Mouse (Mus musculus): ENCODE measurements around the gene Fbxw7. TPM values are rescaled to one million over a fixed set of nuclear protein-coding genes. Genes with fewer than 3 reads are reported as not detected.

Gene Fbxw7
- total RNA-seq (2014; rRNA removed; ENCODE audit: low replicate concordance) (11.8 and 13.8 TPM in 2 replicates), polyA plus RNA-seq (2015; fragmentation: Nextera tagmentation; extraction: Ambion mirVana) (19.3 and 21.6 TPM in 2 replicates)

DNA sequence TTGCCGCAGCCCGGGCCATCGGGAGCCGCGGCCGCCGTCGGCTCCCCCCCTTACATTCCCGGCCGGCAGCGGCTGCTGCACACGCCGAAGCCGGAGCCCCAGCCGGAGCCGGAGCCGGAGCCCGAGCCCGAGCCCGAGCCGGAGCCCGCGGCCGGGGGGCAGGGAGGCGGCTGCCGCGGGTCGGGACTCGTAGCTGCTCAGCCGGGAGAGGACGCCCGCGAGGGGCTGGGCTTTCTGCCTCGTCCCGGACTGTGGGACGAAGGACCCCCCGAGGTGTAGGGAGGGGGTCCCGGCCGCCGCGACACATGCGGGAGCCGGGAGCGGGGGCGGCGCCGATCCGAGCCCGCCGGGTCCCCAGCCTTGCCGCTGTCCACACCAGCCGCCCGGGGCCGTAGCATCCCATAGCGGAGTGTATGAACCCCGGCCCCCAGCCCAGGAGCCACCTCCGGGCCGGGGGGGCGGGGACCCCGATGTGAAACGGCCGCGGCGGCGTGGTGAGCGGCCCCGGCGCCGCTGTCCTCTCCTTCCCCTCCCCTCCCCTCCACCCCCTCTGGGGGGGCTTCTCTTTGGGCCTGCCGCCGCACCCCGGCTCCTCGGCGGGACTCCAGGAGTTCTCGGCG is at the start of gene Fbxw7:
Gene Fbxw7 (plus strand): TSS at position 507 of the 620 bp plus-strand sequence.
- WGBS: under 1% methylated on average over 42 of the region's 76 CpGs
- peak; percentile 36 for ATAC-seq (ENCODE audit: insufficient read depth, low read depth)
- H3K27me3 ChIP-seq (ENCODE audit: control insufficient read depth, insufficient read depth, low read length): no peaks in the 10 kb centered on the region

DNA sequence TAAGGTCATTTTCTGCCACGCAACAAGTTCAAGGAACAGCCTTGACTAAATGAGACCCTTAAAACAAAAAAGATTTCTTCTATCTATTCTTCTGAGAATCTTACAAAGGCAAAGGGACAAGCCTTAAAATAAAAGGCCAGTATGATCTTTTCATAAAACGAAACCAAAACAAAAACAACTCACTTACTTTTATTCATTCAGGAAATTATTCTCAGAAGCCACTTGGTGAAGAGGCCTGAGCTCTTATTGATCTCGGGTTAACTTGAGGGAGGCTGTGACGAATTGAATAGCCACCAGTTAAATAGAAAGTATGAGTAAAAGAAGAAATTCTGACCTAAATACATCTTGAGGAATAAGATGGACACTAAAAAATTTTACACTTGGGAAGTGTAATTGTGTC is 46.1 kb upstream of the Fbxw7 start:
- DNase-seq (ENCODE audit: low spot score) (no peak), ATAC-seq (ENCODE audit: insufficient read depth, low read depth) (no peak)
- H3K27ac ChIP-seq (ENCODE audit: low read depth): no peak overlapping the region
- no peak overlapping the region for H3K4me3 ChIP-seq (ENCODE audit: low read depth, low read length)
- no peaks in the 10 kb centered on the region for H3K4me1 ChIP-seq (ENCODE audit: control insufficient read depth, insufficient read depth)
- no peak overlapping the region for H3K4me2 ChIP-seq (ENCODE audit: low read depth, low read length)
- H3K36me3 ChIP-seq (replicated peaks; ENCODE audit: control insufficient read depth, insufficient read depth, low read length): no peaks in the 10 kb centered on the region
- H3K9me3 ChIP-seq (replicated peaks; ENCODE audit: control insufficient read depth, low read length): no peaks in the 10 kb centered on the region
- no peaks in the 10 kb centered on the region for H3K27me3 ChIP-seq (ENCODE audit: control insufficient read depth, insufficient read depth, low read length)
- WGBS: 86% methylated on average over 4 of the region's 4 CpGs
- TF ChIP-seq EP300 (IDR thresholded peaks at IDR 0.05; ENCODE audit: low read depth): no peak
- TF ChIP-seq CTCF (IDR thresholded peaks at IDR 0.05; ENCODE audit: low read depth): no peak
- H3K9ac ChIP-seq (replicated peaks; ENCODE audit: low read depth, low read length): no peak overlapping the region

More for the DNA sequence above, at the start of gene Fbxw7:
- peak within 1 kb of the TSS; percentile 92 for H3K27ac ChIP-seq (ENCODE audit: low read depth)
- peaks cover 16% of the 10 kb centered on the region for H3K4me1 ChIP-seq (ENCODE audit: control insufficient read depth, insufficient read depth)
- peak within 1 kb of the TSS; percentile 88 for H3K9ac ChIP-seq (replicated peaks; ENCODE audit: low read depth, low read length)
- 0 out of 2 replicates have a peak, but pooled peaks cover 10% of the 10 kb centered on the region for H3K36me3 ChIP-seq (replicated peaks; ENCODE audit: control insufficient read depth, insufficient read depth, low read length)
- H3K4me3 ChIP-seq (ENCODE audit: low read depth, low read length): peak within 1 kb of the TSS; percentile 97
- H3K4me2 ChIP-seq (ENCODE audit: low read depth, low read length): peak within 1 kb of the TSS; percentile 84
- no peak for DNase-seq (ENCODE audit: low spot score)
- TF ChIP-seq CTCF (IDR thresholded peaks at IDR 0.05; ENCODE audit: low read depth) (no peak), EP300 (IDR thresholded peaks at IDR 0.05; ENCODE audit: low read depth) (no peak)
- no peaks in the 10 kb centered on the region for H3K9me3 ChIP-seq (replicated peaks; ENCODE audit: control insufficient read depth, low read length)

DNA sequence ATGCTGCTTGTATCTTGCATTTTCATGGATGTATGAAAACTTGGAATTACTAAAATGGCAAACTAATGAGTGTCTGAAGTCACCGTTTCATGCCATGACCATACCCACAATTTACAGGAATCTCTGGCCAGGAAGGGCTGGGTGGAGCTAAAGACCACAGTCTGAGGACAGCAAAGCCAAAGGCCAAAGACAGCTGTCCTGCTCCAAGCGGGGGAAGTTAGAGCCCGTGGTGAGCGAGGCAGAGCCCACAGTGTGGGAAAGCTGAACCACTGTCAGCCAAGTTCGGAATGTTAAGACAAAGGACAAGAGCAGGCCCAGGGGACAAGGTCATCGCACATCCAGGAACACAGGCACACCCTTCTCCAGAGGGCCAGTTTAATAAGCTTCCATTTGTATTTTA is 45.7 kb upstream of the Fbxw7 start:
- Histone ChIP-seq H3K9me3 (replicated peaks; ENCODE audit: control insufficient read depth, low read length) (no peaks in the 10 kb centered on the region), H3K27ac (ENCODE audit: low read depth) (no peak overlapping the region), H3K4me1 (ENCODE audit: control insufficient read depth, insufficient read depth) (no peaks in the 10 kb centered on the region), H3K4me3 (ENCODE audit: low read depth, low read length) (no peak overlapping the region), H3K36me3 (replicated peaks; ENCODE audit: control insufficient read depth, insufficient read depth, low read length) (no peaks in the 10 kb centered on the region), H3K4me2 (ENCODE audit: low read depth, low read length) (no peak overlapping the region), H3K9ac (replicated peaks; ENCODE audit: low read depth, low read length) (no peak overlapping the region), H3K27me3 (ENCODE audit: control insufficient read depth, insufficient read depth, low read length) (no peaks in the 10 kb centered on the region)
- no peak for DNase-seq (ENCODE audit: low spot score)
- ATAC-seq (ENCODE audit: insufficient read depth, low read depth): no peak
- TF ChIP-seq CTCF (IDR thresholded peaks at IDR 0.05; ENCODE audit: low read depth) (no peak), EP300 (IDR thresholded peaks at IDR 0.05; ENCODE audit: low read depth) (no peak)
- 55% methylated on average over 6 of the region's 6 CpGs for WGBS

DNA sequence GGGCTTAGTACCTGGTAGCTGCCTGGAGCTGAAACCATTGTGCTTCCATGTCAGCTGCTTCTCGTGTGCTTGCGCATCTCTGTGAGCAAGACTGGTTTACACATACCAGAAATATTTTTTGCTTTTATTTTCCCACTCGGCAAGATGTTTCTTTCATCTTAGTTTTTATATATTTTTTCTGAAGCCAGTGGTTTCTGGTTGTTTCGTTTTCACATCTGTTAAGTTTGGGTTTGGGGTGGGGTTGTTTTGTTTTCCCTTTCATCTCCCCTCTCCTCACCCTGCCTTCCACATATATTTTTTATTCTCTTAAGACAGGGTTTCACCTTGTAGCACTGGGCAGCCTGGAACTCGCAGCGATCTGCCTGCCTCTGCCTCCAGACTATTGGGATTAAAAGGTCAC is 44.5 kb upstream of the Fbxw7 start:
- no peak overlapping the region for H3K27ac ChIP-seq (ENCODE audit: low read depth)
- no peaks in the 10 kb centered on the region for H3K4me1 ChIP-seq (ENCODE audit: control insufficient read depth, insufficient read depth)
- no peak overlapping the region for H3K9ac ChIP-seq (replicated peaks; ENCODE audit: low read depth, low read length)
- TF ChIP-seq EP300 (IDR thresholded peaks at IDR 0.05; ENCODE audit: low read depth) (no peak), CTCF (IDR thresholded peaks at IDR 0.05; ENCODE audit: low read depth) (no peak)
- no peaks in the 10 kb centered on the region for H3K36me3 ChIP-seq (replicated peaks; ENCODE audit: control insufficient read depth, insufficient read depth, low read length)
- no peaks in the 10 kb centered on the region for H3K9me3 ChIP-seq (replicated peaks; ENCODE audit: control insufficient read depth, low read length)
- H3K4me2 ChIP-seq (ENCODE audit: low read depth, low read length): no peak overlapping the region
- DNase-seq (ENCODE audit: low spot score) (no peak), ATAC-seq (ENCODE audit: insufficient read depth, low read depth) (no peak)
- 89% methylated on average over 6 of the region's 6 CpGs for WGBS
- no peak overlapping the region for H3K4me3 ChIP-seq (ENCODE audit: low read depth, low read length)
- no peaks in the 10 kb centered on the region for H3K27me3 ChIP-seq (ENCODE audit: control insufficient read depth, insufficient read depth, low read length)

DNA sequence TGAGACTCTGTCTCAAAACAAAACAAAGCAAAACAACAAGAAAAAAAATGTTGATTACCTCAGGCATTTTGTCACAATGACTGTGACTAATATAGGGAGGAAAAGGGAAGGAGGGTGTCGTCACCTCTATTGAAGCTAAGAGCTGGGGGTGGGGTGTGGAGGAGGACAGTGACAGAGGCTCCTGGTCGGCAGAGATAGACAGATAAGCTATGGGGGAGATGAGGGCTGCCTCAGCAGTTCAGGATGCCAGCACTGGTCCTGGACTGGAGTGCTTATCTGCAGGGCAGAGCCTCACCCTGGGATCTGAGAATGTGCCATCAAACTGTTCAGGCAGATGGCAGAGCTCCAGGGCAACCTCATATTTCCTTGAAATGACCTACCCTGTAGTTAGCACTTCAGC is 43.1 kb upstream of the Fbxw7 start:
- no peak overlapping the region for H3K27ac ChIP-seq (ENCODE audit: low read depth)
- no peaks in the 10 kb centered on the region for H3K27me3 ChIP-seq (ENCODE audit: control insufficient read depth, insufficient read depth, low read length)
- DNase-seq (ENCODE audit: low spot score) (no peak), ATAC-seq (ENCODE audit: insufficient read depth, low read depth) (no peak)
- H3K9ac ChIP-seq (replicated peaks; ENCODE audit: low read depth, low read length): no peak overlapping the region
- 18% methylated on average over 2 of the region's 2 CpGs for WGBS
- H3K9me3 ChIP-seq (replicated peaks; ENCODE audit: control insufficient read depth, low read length): no peaks in the 10 kb centered on the region
- H3K4me3 ChIP-seq (ENCODE audit: low read depth, low read length): no peak overlapping the region
- H3K36me3 ChIP-seq (replicated peaks; ENCODE audit: control insufficient read depth, insufficient read depth, low read length): no peaks in the 10 kb centered on the region
- TF ChIP-seq CTCF (IDR thresholded peaks at IDR 0.05; ENCODE audit: low read depth) (no peak), EP300 (IDR thresholded peaks at IDR 0.05; ENCODE audit: low read depth) (no peak)
- H3K4me2 ChIP-seq (ENCODE audit: low read depth, low read length): no peak overlapping the region
- H3K4me1 ChIP-seq (ENCODE audit: control insufficient read depth, insufficient read depth): no peaks in the 10 kb centered on the region
